In the genomic region with DNA sequence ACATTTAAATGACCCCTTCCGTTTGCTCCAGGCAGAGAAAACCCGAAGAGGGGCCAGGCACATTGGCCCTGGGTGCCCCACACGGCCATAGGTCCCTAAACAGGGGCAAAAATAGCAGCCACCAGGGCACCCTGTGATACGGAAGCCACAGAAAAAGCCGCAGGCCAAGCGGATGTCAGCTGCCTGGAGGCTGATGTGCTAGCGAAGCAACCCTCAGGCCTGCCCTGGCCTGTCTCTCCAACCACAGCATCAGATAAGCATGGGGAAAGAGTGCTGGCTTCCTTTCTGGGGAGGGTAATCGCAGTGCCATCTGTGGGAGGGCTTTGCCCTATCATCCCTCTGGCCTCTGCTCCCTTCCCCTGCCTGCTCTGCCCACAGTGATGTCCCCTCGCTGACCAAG, we compare ENCODE assay signal across 11 mouse cellular contexts. TPM values are rescaled to one million over a fixed set of nuclear protein-coding genes. Genes with fewer than 3 reads are reported as not detected.
DNase-seq lines count a peak whose midpoint lies in the region; ATAC-seq and TF ChIP-seq lines count a peak whose summit lies in the region.
"Had no signal": no experiment of that assay in that cellular context is flagged by ENCODE, and none has a peak within 500 bp of the region (broad histone marks: within the 10 kb centered on the region; RNA-seq: fewer than 3 reads in every experiment).

No protein-coding gene starts in this region.

- no peak overlapping the region for H3K9ac ChIP-seq in lung, postnatal 0 days (replicated peaks; ENCODE audit: low read depth)

- no peak overlapping the region for H3K4me2 ChIP-seq in lung, postnatal 0 days (replicated peaks; ENCODE audit: low read depth, low read length)
- H3K4me2 ChIP-seq: heart, embryonic 11.5 days had no signal

- no peak overlapping the region for H3K4me3 ChIP-seq in lung, postnatal 0 days (ENCODE audit: low read depth, low read length)
- H3K4me3 ChIP-seq: erythroblast, embryonic 14.5 days had no signal

- no peaks in the 10 kb centered on the region for H3K36me3 ChIP-seq in lung, postnatal 0 days (ENCODE audit: insufficient read depth, low read length)

- DNase-seq in left cerebral cortex, postnatal 25 days (ENCODE audit: low spot score in 2 of 2) = peak; percentile 32 to 43
- DNase-seq in left cerebral cortex, postnatal 36 days (ENCODE audit: low spot score in 2 of 2) = no peak
- peak; percentile 63 for DNase-seq in c-Kit-positive CD71-negative TER-119-negative erythroid progenitor cells, embryonic 14.5 days (ENCODE audit: low read depth)
- DNase-seq in thymus, postnatal 4 days = peak; percentile 72
- DNase-seq in cerebellum, postnatal 10 days = no peak
- DNase-seq in kidney, postnatal 14 days = no peak
- no peak for DNase-seq in lung, postnatal 0 days (ENCODE audit: low spot score)

- intact Hi-C loops in left cerebral cortex, postnatal 25 days (cut with DNase I) = no loop called here
- intact Hi-C loops in left cerebral cortex, postnatal 36 days (cut with DNase I) = no loop called here

- H3K9me3 ChIP-seq in lung, postnatal 0 days (ENCODE audit: low read length) = no peaks in the 10 kb centered on the region

- ATAC-seq in megakaryocyte progenitor cell, adult 5-6 weeks (replicated peaks; ENCODE audit: poor library complexity) = peak; percentile 91
- no peak for ATAC-seq in lung, postnatal 0 days

- H3K27ac ChIP-seq in lung, postnatal 0 days (ENCODE audit: low read length) = no peak overlapping the region
- H3K27ac ChIP-seq: kidney, postnatal 0 days had no signal

- no peak for TF ChIP-seq EP300 in lung, postnatal 0 days (IDR thresholded peaks at IDR 0.05)

- H3K4me1 ChIP-seq in lung, postnatal 0 days (ENCODE audit: insufficient read depth, low read depth, low read length) = no peaks in the 10 kb centered on the region

- 73% methylated on average over 9 of the region's 9 CpGs for WGBS in lung, postnatal 0 days

- H3K27me3 ChIP-seq in lung, postnatal 0 days (replicated peaks; ENCODE audit: insufficient read depth, low read length) = no peaks in the 10 kb centered on the region

- no peak for TF ChIP-seq CTCF in lung, postnatal 0 days (IDR thresholded peaks at IDR 0.05)

RNA-seq across cellular contexts. Expression of a gene that starts 26.1 kb away (rescaled TPM):
- total RNA-seq in left cerebral cortex, postnatal 25 days (2021) = 10 to 100 TPM; 24.6 to 27.5 TPM
- total RNA-seq in left cerebral cortex, postnatal 36 days (2021) = 10 to 100 TPM; 28.2 to 31.0 TPM
- 0.15 and 0.27 TPM in 2 replicates for total RNA-seq in megakaryocyte progenitor cell, adult 5-6 weeks (2015)
- 0.74 TPM in 1 of 2 replicates, not detected in the other for total RNA-seq in megakaryocyte progenitor cell, adult 5-6 weeks (2017)
- 4.3 and 7.2 TPM in 2 replicates for polyA plus RNA-seq in lung, postnatal 0 days (2015; fragmentation: Nextera tagmentation; extraction: Ambion mirVana)

Comparison
In these comparisons a context has a peak if more than half of its experiments do, and no peak if none do; other contexts are left out.
1. DNase-seq: peak in left cerebral cortex, postnatal 25 days (2 of 2), c-Kit-positive CD71-negative TER-119-negative erythroid progenitor cells, embryonic 14.5 days (single experiment) and thymus, postnatal 4 days (single experiment); none in left cerebral cortex, postnatal 36 days (0 of 2), cerebellum, postnatal 10 days (0 of 2), kidney, postnatal 14 days (single experiment) and lung, postnatal 0 days (single experiment).
2. RNA of a gene that starts 26.1 kb away (total RNA-seq): 28.2 to 31.0 TPM in left cerebral cortex, postnatal 36 days and 24.6 to 27.5 TPM in left cerebral cortex, postnatal 25 days; 0.15 to 0.74 TPM in megakaryocyte progenitor cell, adult 5-6 weeks; every median in the first group is over 10 times any median in the second.